Mouse (Mus musculus): ENCODE measurements at regions not wholly inside any gene's neighbourhood (a gene's known extent, or its start where the extent isn't known, plus 50 kb on each side); places are given as distances from the start of the nearest gene placed in this dataset.

DNA sequence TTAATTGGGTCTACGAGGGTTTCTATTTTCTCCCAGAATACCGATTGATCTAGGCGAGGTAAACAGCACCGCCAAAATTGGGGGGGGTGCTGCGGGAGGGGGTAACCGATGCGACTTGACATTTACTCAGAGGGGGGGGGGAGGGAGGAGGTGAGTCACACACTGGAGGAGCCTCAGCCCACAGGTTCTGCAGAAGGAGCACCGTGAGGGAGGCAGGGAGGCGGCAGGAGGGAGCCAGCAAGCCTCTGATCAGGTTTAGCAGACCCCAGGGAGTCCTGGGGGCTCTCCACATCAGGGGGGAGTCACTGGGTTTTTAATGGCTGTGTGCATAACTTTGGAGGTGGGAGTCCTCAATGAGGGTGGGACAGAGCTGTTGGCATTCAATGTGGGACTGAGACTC lies 51.3 kb upstream of the Ier5l start:
- DNase-seq (ENCODE audit: low spot score in 2 of 2), result no peak

DNA sequence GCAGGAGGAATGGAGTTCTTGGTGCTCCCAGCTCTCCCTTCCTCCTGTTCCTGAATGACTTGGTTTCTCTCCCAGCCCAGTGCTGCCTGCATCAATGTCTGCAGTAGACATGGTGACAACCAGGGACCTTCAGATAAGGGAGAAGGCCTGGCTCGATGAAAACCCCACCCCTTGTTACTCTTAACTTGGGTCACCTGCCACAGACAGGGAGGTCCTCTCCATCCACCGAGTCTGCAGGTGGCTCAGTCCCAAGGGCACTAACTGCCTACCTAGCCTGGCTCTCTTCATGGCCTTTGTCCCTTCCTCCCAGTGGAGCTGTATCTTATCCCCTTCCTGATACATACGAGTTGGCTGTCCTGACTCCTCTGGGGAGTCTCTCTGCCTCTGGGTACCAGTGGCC lies 51.8 kb upstream of the Ier5l start:
- DNase-seq (ENCODE audit: low spot score in 2 of 2), result no peak

DNA sequence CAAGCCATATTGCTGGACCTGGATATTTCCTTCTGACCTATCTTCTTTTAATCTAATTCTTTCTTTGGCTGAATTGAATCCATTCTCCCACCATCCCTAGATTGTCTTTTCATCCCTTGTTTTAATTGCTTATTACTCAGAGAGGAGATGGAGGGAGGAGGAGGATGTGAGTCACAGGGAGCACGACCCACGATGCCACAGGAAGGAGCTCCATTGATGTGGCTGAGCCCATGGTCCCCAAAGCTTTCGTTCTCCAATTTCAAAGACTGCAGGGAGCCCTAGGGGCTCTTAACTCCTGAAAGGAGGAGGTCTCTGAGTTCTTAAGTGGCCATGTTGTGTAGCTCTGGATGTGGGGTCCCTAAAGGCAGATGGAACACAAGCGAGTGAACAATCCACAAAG lies 53.5 kb upstream of the Ier5l start:
- no peak for DNase-seq (ENCODE audit: low spot score in 2 of 2)

DNA sequence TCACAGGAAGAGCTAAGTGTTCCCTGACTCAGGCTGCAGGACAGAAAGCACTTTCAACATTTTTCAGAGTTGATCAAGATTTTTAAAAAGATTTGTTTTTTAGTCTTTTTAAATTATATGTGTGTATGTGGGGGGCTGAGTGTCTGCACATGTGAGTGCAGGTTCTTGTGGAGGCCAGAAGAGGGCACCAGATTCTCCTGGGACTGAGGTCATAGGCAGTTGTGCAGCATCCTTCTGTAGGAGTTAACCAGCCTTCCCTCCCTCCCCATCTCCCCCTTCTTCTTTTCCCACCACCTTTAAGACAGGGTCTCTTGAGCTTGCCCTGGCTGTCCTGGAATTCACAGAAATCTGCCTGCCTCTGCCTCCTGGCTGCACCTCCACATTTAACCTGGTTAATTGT lies 58.9 kb upstream of the Ier5l start:
- DNase-seq (ENCODE audit: low spot score in 2 of 2), result no peak

DNA sequence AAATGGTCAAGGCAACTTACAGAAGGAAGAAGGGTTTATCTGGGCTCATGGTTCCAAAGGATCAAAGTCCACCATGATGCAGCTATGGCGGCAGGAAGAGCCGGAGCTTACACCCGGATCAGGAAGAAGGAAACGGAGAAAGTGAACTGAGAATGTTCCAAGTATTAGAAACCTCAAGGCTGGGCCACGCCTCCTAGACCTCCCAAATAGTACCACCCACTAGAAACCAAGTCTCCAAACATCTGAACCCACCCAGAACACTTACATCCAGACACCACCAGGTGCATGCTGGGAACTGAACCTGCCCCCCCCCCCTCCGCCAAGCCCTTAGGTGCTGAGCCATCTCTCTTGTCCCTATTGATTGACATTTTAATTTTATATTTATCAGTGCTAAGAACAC lies 59.3 kb upstream of the Ier5l start:
- DNase-seq (ENCODE audit: low spot score in 2 of 2), result no peak

DNA sequence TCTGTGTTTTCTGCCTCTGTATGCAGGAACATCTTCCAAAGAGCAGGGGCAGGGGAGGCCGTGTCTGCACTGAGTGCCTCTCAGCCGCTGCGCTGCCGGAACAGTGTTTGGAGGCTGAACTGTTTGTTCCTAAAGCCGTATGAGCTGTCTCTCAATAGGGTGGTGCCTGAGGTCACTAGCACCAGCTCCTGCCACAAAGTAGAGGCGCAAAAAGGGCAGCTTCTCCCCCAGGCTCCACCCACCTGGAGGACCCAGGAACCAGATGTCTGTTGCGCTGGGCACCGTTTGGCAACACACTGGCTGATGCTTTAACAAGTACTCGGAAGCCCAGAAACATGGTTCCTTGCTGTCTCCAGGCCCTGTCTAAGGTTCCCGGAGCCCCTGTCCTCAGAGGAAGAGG lies 60.4 kb upstream of the Cstad start:
- no peak for DNase-seq (ENCODE audit: low spot score in 2 of 2)

DNA sequence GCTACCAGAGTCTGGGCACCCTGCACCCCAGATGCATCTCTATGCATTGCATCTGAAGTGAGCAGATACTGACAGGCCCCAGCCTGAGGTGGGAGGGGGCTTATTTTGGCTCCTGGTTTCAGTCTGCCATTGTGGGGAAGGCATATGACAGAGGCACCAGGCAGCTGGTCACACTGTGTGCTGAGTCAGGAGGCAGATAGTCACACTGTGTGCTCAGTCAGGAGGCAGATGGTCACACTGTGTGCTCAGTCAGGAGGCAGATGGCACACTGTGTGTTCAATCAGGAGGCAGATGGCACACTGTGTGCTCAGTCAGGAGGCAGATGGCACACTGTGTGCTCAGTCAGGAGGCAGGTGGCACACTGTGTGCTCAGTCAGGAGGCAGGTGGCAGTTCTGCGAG lies 55.5 kb upstream of the Cstad start:
- no peak for DNase-seq (ENCODE audit: low spot score in 2 of 2)

DNA sequence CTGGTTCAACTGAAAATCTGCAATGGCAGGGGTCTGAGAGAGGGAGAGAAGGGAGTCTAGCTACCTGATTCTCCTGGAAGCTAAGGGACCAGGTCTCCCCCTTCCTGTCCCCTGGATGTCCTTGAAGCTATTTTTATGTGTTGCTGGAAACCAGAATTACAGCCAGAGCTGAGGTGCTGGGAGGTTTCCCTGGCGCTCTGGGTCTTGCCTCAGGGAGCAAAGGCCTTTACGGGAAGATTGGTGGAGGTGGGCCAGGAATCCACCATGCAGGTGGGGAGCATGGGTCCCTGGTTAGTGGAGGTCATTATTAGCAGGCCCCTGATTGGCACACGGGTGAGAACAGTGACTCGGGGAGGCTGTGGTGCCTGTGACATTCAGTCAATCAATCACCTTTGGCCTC lies 53.3 kb upstream of the Cstad start:
- peak; percentile 25 to 32 for DNase-seq (ENCODE audit: low spot score in 2 of 2)

DNA sequence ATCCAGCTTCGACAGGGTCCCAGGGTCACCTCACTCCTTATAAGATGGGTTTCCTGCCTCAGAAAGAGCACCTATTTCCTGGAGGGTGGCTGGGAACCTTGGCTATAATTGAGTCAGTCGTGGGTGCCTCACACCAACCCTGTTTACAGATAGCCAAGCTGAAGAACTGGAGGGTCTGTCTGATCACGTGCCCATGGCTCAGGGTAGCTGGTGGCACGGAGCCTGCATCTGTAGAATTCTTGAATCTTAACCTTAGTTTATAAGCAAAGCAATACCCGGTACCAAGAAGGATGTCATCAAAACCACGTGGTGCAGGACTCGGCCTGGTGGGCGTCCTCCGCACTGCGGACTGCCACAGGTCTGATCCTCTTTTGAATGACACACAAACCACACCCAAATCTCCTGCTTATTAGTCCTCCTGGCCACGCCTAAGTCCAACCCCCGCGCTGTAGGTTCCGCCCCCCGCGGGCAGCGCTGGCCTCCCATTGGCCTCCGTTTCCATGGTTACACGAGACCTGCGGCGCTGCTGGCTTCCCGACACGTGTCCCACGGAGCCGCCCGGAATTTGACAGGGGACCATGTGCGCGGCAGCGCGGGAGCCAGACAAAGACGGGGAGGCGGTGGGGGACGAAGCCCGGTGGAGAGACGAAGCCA lies 49.9 kb upstream of the Cstad start:
- peak; percentile 92 to 96 for DNase-seq (ENCODE audit: low spot score in 2 of 2)
